Mouse (Mus musculus) lung, adult 2 months (tissue): ENCODE measurements around the gene Anapc15-ps. TPM values are rescaled to one million over a fixed set of nuclear protein-coding genes. Genes with fewer than 3 reads are reported as not detected.

Source experiments
- DNase-seq: peaks from one replicate; pipeline ENCODE4 v3.0.0; 2022
- H3K4me1 ChIP-seq: fragments of 200-500 bp; 2 replicates; pipeline ENCODE4 v1.6.1; 2011; ENCODE audit warnings: low read length; ENCODE audit not compliant: control insufficient read depth, insufficient read depth
- H3K4me3 ChIP-seq: fragments of 200-500 bp; replicated peaks from 2 replicates; pipeline ENCODE3; 2011; ENCODE audit warnings: low read depth, mild to moderate bottlenecking, control low read depth, low read length; ENCODE audit errors: extremely low read depth
- CTCF ChIP-seq: fragments of 200-500 bp; IDR thresholded peaks from 2 replicates; pipeline ENCODE4 v1.5.1; 2011; ENCODE audit warnings: mild to moderate bottlenecking, low read length, control low read depth; ENCODE audit not compliant: insufficient read depth
- POLR2A ChIP-seq: fragments of 200-500 bp; IDR thresholded peaks from 2 replicates; pipeline ENCODE4 v1.6.1; 2011; ENCODE audit warnings: low read depth, mild to moderate bottlenecking, control low read depth, low read length, borderline replicate concordance; ENCODE audit errors: extremely low read depth
- WGBS: fragments of 180-500 bp; shearing (Covaris S2); methylation state at CpG from one replicate; pipeline ENCODE4 v1.1.7; 2018; 5-methylcytosine and 5-hydroxymethylcytosine counted together
- polyA plus RNA-seq: library from polyadenylated mRNA; depleted of rRNA; stranded (reverse); fragments of >200 nt; gene quantifications from 2 replicates; pipeline ENCODE4 v1.2.3, GENCODE M21; 2012

The Anapc15-ps gene
- polyA plus RNA-seq, 1 experiment = not detected

DNA sequence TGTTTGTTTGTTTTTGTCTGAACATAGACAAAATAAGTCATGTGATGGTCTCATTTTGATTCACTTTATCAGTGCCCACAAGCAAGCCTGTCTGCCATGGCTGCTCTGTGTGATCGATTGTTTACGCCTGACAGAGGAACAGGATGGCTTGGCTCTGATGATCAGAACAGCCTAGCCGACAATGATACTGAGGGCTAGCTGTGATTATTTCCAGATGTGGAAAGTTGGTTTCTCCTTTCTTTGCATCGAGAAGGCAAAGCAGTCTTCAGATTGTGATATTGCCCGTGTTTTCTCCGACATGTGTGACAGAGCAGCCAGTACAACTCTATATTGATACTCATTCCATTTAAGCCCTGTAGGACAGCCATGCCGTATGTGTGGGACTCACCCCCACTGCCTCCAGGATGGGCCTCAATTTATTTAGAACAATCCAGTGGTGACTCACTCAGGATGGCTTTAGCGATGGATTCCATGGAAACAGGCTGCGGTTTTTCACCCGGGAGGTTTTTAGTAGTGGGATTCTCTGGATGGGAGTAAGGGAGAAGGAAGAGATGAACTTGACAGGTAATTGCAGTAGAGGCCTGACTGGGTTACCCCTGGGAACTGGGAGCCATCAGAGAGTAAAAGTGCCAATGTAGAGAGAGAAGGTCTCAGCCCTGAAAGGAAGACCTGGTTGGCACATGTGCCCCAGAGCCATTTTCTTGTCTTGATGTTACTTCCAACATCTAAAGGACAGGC is 36.1 kb upstream of the Anapc15-ps start:
- no peak overlapping the region for H3K4me3 ChIP-seq
- TF ChIP-seq POLR2A (no peak), CTCF (no peak)
- H3K4me1 ChIP-seq = no peaks in the 10 kb centered on the region
- DNase-seq = no peak
- WGBS = 67% methylated on average over 10 of the region's 10 CpGs

DNA sequence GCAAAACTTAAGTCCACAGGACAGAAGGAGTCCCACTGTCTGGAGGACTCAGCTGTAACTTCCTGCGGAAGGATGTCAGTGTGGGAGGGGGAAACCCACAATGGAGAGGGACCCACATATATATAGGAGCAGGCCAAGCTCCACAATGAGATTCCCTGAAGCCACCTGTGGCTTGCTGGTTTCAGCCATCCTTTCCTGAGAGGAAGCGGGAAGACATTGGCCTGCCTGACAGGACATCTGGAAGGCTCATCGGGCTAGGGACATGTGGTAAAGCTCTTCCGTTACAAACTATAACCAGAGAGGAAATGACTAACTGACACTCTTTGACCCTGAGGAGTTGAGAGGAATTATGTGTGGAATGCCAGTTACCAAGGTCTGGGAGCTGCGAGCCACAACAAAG is 34.8 kb upstream of the Anapc15-ps start:
- DNase-seq = no peak
- WGBS = 33% methylated on average over 5 of the region's 5 CpGs
- TF ChIP-seq CTCF (no peak), POLR2A (no peak)
- H3K4me3 ChIP-seq = no peak overlapping the region
- H3K4me1 ChIP-seq = no peaks in the 10 kb centered on the region

DNA sequence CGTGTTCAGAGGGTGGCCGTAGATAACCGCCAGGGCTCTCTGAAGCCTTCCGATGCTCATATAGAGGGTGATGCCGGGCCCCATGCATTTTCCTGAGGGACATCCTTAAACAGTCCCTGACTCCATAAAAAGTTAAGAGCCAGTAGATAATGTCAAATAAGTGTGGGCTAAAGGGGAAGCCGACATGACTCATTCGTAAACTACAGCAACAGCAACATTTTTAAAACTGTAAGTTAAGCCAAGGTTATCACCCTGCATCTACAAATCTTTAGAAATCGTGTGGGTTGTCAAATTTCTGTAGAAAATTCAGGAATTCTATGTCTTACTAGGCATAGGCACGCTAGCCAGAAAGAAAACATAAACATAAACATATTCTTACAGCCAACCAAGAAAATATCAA is 33.6 kb upstream of the Anapc15-ps start:
- Histone ChIP-seq H3K4me1 (no peaks in the 10 kb centered on the region), H3K4me3 (no peak overlapping the region)
- WGBS = 89% methylated on average over 9 of the region's 9 CpGs
- TF ChIP-seq CTCF (no peak), POLR2A (no peak)
- DNase-seq = no peak

DNA sequence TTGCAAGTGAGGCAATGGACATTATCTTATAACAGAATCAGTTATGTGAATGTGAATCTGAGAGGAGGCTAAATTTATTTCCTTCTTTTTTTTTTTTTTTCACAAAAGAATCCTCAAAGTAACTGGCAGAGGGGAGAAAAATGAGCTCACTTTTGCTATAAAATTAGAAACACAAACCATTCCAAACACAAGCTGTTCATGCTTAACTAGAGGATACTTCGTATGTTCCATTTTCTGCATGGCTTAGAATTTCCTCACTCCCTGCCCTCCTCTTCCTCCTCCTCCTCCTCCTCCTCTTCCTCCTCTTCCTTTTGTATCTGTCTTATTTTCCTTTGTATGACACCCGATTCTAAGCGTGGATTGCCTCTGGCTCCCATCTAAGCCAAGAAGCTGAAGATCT is 32.5 kb upstream of the Anapc15-ps start:
- H3K4me3 ChIP-seq = no peak overlapping the region
- DNase-seq = no peak
- 62% methylated on average over 3 of the region's 3 CpGs for WGBS
- TF ChIP-seq CTCF = no peak
- TF ChIP-seq POLR2A = no peak
- no peaks in the 10 kb centered on the region for H3K4me1 ChIP-seq

DNA sequence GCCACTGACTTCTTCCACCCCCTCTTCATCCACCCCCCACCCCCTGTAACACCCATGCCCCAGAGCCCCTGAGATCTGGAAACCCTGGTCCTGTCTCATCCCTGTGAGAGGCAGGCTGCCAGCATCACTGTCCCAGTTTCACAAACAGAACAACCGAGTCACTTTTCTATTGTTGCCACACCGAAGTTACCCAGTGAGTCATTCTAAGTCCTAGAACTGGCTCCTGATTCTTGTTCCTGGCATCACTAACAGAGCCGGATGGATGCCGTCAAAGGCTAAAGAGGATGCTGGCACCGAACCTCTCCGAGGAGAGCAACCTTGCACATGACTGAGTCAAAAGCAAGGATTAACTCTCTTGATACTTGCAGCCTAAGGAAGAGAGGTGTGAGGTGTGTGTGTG is 31.6 kb upstream of the Anapc15-ps start:
- no peaks in the 10 kb centered on the region for H3K4me1 ChIP-seq
- 64% methylated on average over 6 of the region's 6 CpGs for whole genome bisulfite sequencing
- no peak overlapping the region for H3K4me3 ChIP-seq
- no peak for DNase-seq
- TF ChIP-seq POLR2A (no peak), CTCF (no peak)

DNA sequence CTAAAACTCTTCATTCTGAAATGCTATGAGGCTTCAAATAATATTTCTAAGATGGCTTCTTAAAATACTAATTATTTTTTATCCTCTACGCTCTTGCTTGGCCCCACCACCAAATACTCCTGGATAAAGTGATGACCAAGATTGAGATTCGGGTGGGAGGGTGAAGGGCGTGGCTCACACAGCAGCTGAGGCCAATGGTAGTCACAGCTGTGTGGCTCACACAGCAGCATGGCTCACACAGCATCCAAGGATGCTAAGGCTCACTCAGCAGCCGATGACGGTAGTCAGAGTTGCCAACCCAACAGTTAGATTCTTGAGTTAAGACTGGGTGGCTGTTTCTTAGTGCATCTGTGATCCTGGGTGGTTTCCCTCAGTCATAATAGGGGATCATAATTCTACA is 30.5 kb upstream of the Anapc15-ps start:
- H3K4me3 ChIP-seq = no peak overlapping the region
- WGBS = 91% methylated on average over 5 of the region's 5 CpGs
- TF ChIP-seq CTCF (no peak), POLR2A (no peak)
- DNase-seq = no peak
- H3K4me1 ChIP-seq = no peaks in the 10 kb centered on the region

DNA sequence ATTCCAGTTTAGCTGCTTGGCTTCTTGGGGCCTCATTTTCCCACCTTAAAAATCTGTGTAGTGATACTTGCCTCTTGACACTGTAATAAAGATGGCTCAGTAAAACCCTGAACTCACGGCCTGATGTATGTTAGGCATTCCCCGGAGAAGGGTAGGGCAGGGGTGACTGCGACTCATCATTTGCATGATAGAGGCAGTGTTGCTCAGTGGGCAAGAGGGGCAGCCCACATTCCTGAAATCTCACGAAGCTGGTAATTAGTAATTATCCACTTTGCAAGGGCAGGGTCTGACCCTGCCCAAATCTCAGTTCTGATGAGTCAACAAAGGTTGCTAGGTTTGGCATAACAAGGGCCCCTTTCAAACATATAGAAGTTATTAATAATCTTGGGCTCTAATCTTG is 27.2 kb upstream of the Anapc15-ps start:
- no peak for TF ChIP-seq POLR2A
- TF ChIP-seq CTCF = no peak
- 86% methylated on average over 4 of the region's 4 CpGs for WGBS
- H3K4me3 ChIP-seq = no peak overlapping the region

DNA sequence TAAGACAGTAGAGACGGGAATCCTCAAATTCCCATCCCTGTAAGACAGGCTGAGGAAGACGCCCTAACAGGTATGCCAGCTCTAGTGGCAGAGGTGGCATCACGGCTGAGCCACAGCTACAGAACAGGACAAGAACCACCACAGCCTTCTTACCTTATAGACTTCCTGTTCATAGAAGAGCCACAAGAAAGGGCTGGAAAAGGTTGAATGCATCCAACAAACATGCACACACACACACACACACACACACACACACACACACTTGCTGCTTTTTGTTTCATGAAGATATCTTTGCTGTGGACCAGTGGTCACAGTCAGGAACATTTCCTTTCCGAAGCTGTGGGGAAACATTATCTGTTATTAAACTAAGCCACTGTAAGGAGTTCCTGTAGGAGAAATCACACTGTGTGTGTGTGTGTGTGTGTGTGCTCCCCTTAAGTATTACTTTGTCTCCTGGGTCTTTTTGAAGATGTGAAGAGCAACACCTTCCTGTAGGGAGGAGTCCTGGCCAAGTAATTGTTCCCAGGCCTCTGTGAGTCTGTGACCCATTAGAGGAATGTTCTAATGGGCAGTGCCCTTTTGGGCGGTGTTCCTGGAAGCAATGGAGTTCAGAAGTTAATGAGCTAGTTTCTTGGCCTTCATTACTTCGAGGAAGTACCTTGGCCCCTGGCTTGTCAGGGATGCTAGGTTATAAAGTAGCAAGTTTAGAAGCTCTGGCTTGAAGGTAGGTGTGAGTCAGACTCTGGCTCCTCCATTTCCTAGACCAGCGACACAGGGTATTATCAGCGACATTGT is 25.9 kb upstream of the Anapc15-ps start:
- no peak for TF ChIP-seq CTCF
- no peaks in the 10 kb centered on the region for H3K4me1 ChIP-seq
- 81% methylated on average over 8 of the region's 8 CpGs for WGBS
- DNase-seq = no peak
- H3K4me3 ChIP-seq = no peak overlapping the region

More for the DNA sequence above, 27.2 kb upstream of the Anapc15-ps start:
- no peak for DNase-seq
- H3K4me1 ChIP-seq = no peaks in the 10 kb centered on the region

DNA sequence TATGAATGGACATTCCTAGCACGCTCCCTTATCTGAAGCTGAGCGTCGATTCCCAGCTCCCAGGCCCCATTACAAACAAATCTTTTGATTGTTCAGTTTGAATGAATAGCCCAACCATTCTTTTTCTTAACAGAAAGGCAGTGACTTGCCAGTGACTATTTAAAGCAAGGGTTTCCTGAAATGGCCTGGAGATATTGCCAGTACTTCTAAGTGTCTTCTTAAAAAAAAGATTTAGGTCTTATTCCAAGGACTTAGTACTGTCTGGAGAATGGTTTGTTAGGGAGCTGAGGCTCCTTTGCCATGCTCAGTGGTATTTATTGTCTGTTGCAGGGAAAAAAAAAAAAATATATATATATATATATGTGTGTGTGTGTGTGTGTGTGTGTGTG is 23.0 kb upstream of the Anapc15-ps start:
- no peaks in the 10 kb centered on the region for H3K4me1 ChIP-seq
- WGBS = 28% methylated on average over 3 of the region's 3 CpGs
- DNase-seq = no peak
- H3K4me3 ChIP-seq = no peak overlapping the region
- TF ChIP-seq POLR2A (no peak), CTCF (no peak)

DNA sequence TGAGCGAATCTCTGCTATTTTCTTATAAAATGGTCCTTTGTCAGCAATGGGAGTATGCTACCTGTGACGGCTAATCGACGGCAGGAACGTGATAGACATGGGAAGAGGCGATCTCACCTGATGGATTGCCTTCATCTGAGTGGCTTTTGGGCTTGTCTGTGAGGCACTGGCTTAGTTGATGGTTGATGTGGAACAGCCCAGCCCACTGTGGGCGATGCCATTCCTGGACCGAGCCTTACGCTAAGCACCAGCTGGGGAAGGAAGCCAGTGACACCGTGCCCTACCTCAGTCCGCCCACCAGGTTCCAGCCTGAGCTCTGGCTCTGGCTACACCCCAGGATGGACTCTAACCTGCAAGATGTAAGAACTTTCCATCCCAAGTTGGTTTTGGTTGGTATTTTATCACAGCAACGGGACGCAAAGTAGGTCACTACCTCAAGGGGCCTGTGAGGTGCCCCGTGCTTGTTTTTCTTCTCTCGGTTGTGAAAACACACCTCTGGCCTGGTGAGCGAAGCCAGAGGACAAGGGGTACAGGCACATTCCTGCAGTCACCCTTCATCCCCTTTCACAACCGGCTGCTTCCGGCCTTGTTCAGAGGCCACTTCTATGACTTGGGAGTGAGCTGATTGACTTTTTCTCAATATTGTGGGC is 22.5 kb upstream of the Anapc15-ps start:
- no peak overlapping the region for H3K4me3 ChIP-seq
- no peak for TF ChIP-seq POLR2A
- TF ChIP-seq CTCF = no peak
- no peaks in the 10 kb centered on the region for H3K4me1 ChIP-seq
- 76% methylated on average over 18 of the region's 18 CpGs for WGBS
- DNase-seq = no peak
